Mouse (Mus musculus): Measurements from ENCODE around the gene Adipor2.

The Adipor2 gene

DNA sequence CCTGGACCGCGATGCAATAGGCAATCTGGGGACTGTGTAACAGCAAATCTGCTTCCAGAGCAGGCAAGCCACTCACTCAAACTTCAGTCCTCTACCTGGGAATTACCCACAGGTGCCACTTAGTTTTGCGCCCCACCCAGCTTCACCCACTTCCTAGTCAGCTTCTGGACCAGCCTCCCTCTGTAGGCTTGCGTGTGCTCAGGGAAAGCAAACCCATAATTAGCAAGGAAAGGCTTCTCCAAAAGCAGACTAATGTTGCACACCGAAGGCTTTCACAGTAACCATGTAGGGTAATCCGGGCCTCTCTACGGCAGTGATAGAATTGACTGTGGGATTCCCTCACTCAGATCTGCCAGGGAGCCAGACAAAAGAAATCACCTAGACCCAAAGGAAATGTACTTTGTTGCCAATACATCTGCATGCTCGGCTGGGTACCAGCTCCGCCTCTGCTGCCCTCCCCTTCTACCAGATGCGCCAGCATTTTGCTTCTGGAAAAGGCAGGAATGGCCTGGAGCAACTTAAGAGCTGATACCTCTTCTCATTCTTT is 109.6 kb downstream of the Adipor2 start:
- no peak for DNase-seq

DNA sequence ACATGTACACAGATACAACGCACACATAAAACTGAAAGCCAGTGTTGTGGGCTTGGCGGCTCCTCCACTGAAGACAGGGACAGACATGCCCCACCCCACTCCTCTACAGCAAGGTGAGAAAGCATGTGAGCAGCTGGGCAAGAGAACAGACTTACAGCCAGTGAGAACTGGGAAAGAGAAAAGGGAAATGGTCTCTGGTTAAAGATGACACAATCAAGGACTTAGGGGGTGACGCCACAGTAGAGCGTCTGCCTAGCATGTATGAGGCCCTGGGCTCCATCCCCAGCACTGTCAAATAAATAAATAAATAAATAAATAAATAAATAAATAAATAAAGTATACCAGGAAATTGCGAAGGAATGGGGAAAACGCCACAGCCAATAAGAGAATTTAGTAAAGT is 114.2 kb downstream of the Adipor2 start:
- DNase-seq: no peak

Data from cerebellum, adult 9-10 months (tissue).